Mouse (Mus musculus): ENCODE measurements around the gene Znrf1.

DNA sequence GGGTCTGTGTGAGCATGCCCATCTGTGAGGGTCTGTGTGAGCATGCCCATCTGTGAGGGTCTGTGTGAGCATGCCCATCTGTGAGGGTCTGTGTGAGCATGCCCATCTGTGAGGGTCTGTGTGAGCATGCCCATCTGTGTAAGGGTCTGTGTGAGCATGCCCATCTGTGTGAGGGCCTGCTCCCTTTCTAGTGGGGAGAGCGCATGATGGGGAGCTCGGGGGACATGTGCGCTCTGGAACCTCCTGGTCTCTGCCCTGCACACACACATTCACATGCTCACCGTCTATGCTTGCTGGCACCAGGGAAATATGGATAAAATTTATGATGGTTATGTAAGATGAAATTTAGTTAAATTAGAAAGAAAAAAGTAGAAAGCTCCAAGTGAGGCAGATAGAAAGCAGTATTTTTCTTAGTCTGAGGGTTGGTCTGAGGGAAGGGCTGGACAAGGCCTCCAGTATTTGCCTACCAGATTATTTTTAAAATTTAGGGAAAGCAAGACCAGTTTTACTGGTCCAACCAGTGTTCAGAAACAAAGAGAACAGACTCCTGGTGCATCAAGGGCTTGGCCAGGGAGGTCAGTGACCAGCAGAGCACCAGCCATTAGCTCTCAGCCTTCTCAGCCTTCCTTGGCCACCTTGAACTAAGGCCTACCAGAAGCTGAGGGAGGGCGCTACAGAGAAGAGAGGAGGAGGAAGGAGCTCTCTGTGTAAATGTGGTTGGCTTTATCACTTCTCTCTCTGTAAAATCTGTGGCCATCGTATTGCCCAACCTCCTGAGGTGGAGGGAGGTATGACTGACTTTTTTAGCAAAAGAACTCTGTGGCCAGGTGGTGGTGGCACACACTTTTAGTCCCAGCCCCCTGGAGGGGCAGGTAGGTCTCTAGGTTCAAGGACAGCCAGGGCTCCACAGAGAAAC is 79.1 kb downstream of the Znrf1 start:
- TF ChIP-seq CTCF (IDR thresholded peaks at IDR 0.05; ENCODE audit: low read depth, low read length) (no peak), POLR2A (IDR thresholded peaks at IDR 0.05; ENCODE audit: borderline replicate concordance, low read depth, low read length) (no peak)

Data from bone marrow macrophage, adult 2 months (primary cell).